Mouse (Mus musculus) liver, embryonic 14.5 days (tissue): ENCODE data around the gene Fam120c.

Source experiments
- CTCF ChIP-seq: IDR thresholded peaks from 2 replicates; pipeline ENCODE4 v1.5.1; 2016; ENCODE audit warnings: antibody characterized with exemption, low read depth, control low read depth
- EP300 ChIP-seq: IDR thresholded peaks from 2 replicates; pipeline ENCODE4 v1.6.1; 2016; ENCODE audit warnings: antibody characterized with exemption, low read depth

GRCm38 (mm10) chrX:151496596-151496995 is 152.6 kb downstream of the Fam120c start:
- TF ChIP-seq CTCF (no peak), EP300 (no peak)
